Mouse (Mus musculus): Measurements from ENCODE around the gene Spats2.

- TF ChIP-seq CTCF (IDR thresholded peaks at IDR 0.05; ENCODE audit: extremely low read depth, insufficient read depth, low read length) (no peak), POLR2A (IDR thresholded peaks at IDR 0.05; ENCODE audit: extremely low read depth, insufficient read depth, low read length) (no peak)
Measured at GRCm38 (mm10) chr15:99098493-99098861, 27.2 kb upstream of the Spats2 start.
